Mouse (Mus musculus) erythroblast, adult 5-6 weeks (primary cell): Measurements from ENCODE around the gene Cyb561d2. TPM values are rescaled to one million over a fixed set of nuclear protein-coding genes. Genes with fewer than 3 reads are reported as not detected.

ENCODE experiments used
- ATAC-seq: replicated peaks from 2 replicates; pipeline ENCODE4 v1.8.0; 2016; ENCODE audit warnings: moderate number of reproducible peaks, mild to moderate bottlenecking, moderate TSS enrichment, inconsistent platforms; ENCODE audit not compliant: poor library complexity, low FRiP score, severe bottlenecking
- total RNA-seq, 2 experiments: library from RNA; stranded (forward) in 1 of 2; stranded (reverse) in 1 of 2; fragments of 150-400 nt in 1 of 2; fragments of 200-764, 138-1000 nt in 1 of 2; gene quantifications; 2 replicates each; pipeline versions ENCODE4 v1.2.3 to v1.2.4; 2015 to 2017; ENCODE audit warnings: low replicate concordance in 2 of 2

Cyb561d2 gene
- total RNA-seq, 2 experiments from 2014 or later = 6.7 to 7.5 TPM

DNA sequence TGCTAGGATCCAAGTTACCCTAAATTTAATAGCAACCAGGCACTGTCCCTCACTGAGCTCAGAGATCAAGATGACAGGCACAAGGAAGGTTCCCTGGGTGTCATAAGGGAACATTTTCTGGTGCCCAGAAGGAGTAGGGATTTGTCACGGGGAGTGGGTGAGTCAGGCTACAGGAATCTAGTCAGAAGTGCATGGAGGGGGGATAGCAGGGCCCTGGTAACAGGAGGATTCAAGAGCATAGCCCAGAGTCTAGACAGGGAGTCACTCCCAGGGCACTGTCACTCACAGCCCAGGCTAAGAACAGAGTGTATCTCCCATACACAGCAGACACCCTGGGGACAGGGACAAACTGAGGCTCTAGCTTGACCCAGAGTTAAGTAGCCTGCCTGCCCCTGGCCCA, 48.5 kb downstream of the Cyb561d2 start:
- ATAC-seq = no peak

DNA sequence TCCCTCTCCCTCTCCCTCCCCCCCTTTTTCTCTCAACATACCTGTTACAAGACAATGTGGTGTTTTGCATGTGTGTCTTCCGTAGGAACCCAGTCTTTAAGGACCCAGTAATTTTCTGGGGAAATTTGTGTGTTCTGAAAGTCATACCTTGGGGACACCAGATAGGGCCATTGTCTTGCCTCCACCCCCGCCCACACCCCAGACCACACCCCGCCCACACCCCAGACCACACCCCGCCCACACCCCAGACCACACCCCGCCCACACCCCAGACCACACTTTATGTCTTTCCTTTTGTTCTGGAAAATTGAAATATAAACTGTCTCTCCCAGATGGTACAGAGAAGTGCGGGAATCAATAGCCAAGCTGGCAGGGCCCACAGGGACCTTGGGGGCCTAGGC, 51.4 kb downstream of the Cyb561d2 start:
- ATAC-seq = no peak

DNA sequence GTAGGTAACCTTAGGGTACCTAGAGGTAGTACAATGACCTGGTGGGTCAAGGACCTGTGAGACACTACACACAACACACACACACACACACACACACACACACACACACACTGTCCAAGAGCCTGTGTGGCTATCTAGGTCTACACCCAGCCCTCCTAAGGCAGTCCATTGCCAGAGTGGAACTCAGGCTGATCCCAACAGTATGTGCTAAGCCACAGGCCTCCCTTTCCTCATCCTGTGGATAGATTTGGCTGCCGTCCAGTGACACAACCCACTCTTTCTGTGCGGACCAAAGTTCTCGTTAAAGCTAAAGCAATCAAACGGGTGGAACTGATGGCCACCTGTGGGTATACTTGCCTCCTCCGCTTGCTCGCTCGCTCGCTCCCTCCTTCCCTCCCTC, 51.8 kb downstream of the Cyb561d2 start:
- no peak for ATAC-seq

Other genes with a start within 250 kb of the Cyb561d2 start
- gene Cish, start 246.2 kb downstream of the Cyb561d2 start, total RNA-seq (2015; ENCODE audit: low replicate concordance) = 2.1 and 7.9 TPM in 2 replicates
- 2.0 and 4.7 TPM in 2 replicates for gene Cish, start 246.2 kb downstream of the Cyb561d2 start, total RNA-seq (2017; ENCODE audit: low replicate concordance)
- 2.7 TPM in 1 of 2 replicates, not detected in the other for gene Hemk1, start 203.8 kb downstream of the Cyb561d2 start, total RNA-seq (2015; ENCODE audit: low replicate concordance)
- gene Hemk1, start 203.8 kb downstream of the Cyb561d2 start, total RNA-seq (2017; ENCODE audit: low replicate concordance) = 0.94 and 5.2 TPM in 2 replicates
- gene 6430571L13Rik, start 201.6 kb downstream of the Cyb561d2 start, total RNA-seq (2015; ENCODE audit: low replicate concordance) = not detected in 2 replicates
- gene 6430571L13Rik, start 201.6 kb downstream of the Cyb561d2 start, total RNA-seq (2017; ENCODE audit: low replicate concordance) = not detected in 2 replicates
- gene Cacna2d2, start 142.6 kb downstream of the Cyb561d2 start, total RNA-seq (2015; ENCODE audit: low replicate concordance) = 0.63 TPM in 1 of 2 replicates, not detected in the other
- gene Cacna2d2, start 142.6 kb downstream of the Cyb561d2 start, total RNA-seq (2017; ENCODE audit: low replicate concordance) = not detected in 2 replicates
- 1.9 and 2.5 TPM in 2 replicates for gene Tmem115, start 8.2 kb downstream of the Cyb561d2 start, total RNA-seq (2015; ENCODE audit: low replicate concordance)
- gene Tmem115, start 8.2 kb downstream of the Cyb561d2 start, total RNA-seq (2017; ENCODE audit: low replicate concordance) = 5.9 and 6.0 TPM in 2 replicates
- 0.77 and 4.4 TPM in 2 replicates for gene Nprl2, start within 50 bp of the Cyb561d2 start, total RNA-seq (2015; ENCODE audit: low replicate concordance)
- 1.3 and 10.1 TPM in 2 replicates for gene Nprl2, start within 50 bp of the Cyb561d2 start, total RNA-seq (2017; ENCODE audit: low replicate concordance)
- gene Zmynd10, start 5.1 kb upstream of the Cyb561d2 start, total RNA-seq (2015; ENCODE audit: low replicate concordance) = not detected in 2 replicates
- not detected in 2 replicates for gene Zmynd10, start 5.1 kb upstream of the Cyb561d2 start, total RNA-seq (2017; ENCODE audit: low replicate concordance)
- 6.1 and 7.3 TPM in 2 replicates for gene Rassf1, start 9.4 kb upstream of the Cyb561d2 start, total RNA-seq (2015; ENCODE audit: low replicate concordance)
- 14.8 TPM in 2 replicates for gene Rassf1, start 9.4 kb upstream of the Cyb561d2 start, total RNA-seq (2017; ENCODE audit: low replicate concordance)
- gene Tusc2, start 21.1 kb upstream of the Cyb561d2 start, total RNA-seq (2015; ENCODE audit: low replicate concordance) = 6.7 and 8.3 TPM in 2 replicates
- gene Tusc2, start 21.1 kb upstream of the Cyb561d2 start, total RNA-seq (2017; ENCODE audit: low replicate concordance) = 4.7 and 5.3 TPM in 2 replicates
- 1.9 and 2.7 TPM in 2 replicates for gene Hyal2, start 25.8 kb upstream of the Cyb561d2 start, total RNA-seq (2015; ENCODE audit: low replicate concordance)
- gene Hyal2, start 25.8 kb upstream of the Cyb561d2 start, total RNA-seq (2017; ENCODE audit: low replicate concordance) = 3.9 and 4.9 TPM in 2 replicates
- gene Hyal1, start 34.7 kb upstream of the Cyb561d2 start, total RNA-seq (2015; ENCODE audit: low replicate concordance) = 2.7 and 9.8 TPM in 2 replicates
- gene Hyal1, start 34.7 kb upstream of the Cyb561d2 start, total RNA-seq (2017; ENCODE audit: low replicate concordance) = 4.2 and 7.4 TPM in 2 replicates
- 13.4 and 20.2 TPM in 2 replicates for gene Naa80, start 36.7 kb upstream of the Cyb561d2 start, total RNA-seq (2015; ENCODE audit: low replicate concordance)
- gene Naa80, start 36.7 kb upstream of the Cyb561d2 start, total RNA-seq (2017; ENCODE audit: low replicate concordance) = 9.5 and 17.9 TPM in 2 replicates
- gene Hyal3, start 38.6 kb upstream of the Cyb561d2 start, total RNA-seq (2015; ENCODE audit: low replicate concordance) = 2.3 and 2.9 TPM in 2 replicates
- 1.1 and 1.4 TPM in 2 replicates for gene Hyal3, start 38.6 kb upstream of the Cyb561d2 start, total RNA-seq (2017; ENCODE audit: low replicate concordance)
- 207 and 270 TPM in 2 replicates for gene Ifrd2, start 45.4 kb upstream of the Cyb561d2 start, total RNA-seq (2015; ENCODE audit: low replicate concordance)
- gene Ifrd2, start 45.4 kb upstream of the Cyb561d2 start, total RNA-seq (2017; ENCODE audit: low replicate concordance) = 204 and 217 TPM in 2 replicates
- gene Sema3b, start 67.0 kb upstream of the Cyb561d2 start, total RNA-seq (2015; ENCODE audit: low replicate concordance) = not detected in 2 replicates
- gene Sema3b, start 67.0 kb upstream of the Cyb561d2 start, total RNA-seq (2017; ENCODE audit: low replicate concordance) = not detected in 2 replicates
- gene Gnai2, start 93.2 kb upstream of the Cyb561d2 start, total RNA-seq (2015; ENCODE audit: low replicate concordance) = 183 and 189 TPM in 2 replicates
- 162 and 183 TPM in 2 replicates for gene Gnai2, start 93.2 kb upstream of the Cyb561d2 start, total RNA-seq (2017; ENCODE audit: low replicate concordance)
- not detected in 2 replicates for gene Slc38a3, start 127.3 kb upstream of the Cyb561d2 start, total RNA-seq (2015; ENCODE audit: low replicate concordance)
- gene Slc38a3, start 127.3 kb upstream of the Cyb561d2 start, total RNA-seq (2017; ENCODE audit: low replicate concordance) = not detected in 2 replicates
- not detected in 2 replicates for gene Gnat1, start 137.5 kb upstream of the Cyb561d2 start, total RNA-seq (2015; ENCODE audit: low replicate concordance)
- not detected in 2 replicates for gene Gnat1, start 137.5 kb upstream of the Cyb561d2 start, total RNA-seq (2017; ENCODE audit: low replicate concordance)
- not detected in 2 replicates for gene Sema3f, start 168.3 kb upstream of the Cyb561d2 start, total RNA-seq (2015; ENCODE audit: low replicate concordance)
- gene Sema3f, start 168.3 kb upstream of the Cyb561d2 start, total RNA-seq (2017; ENCODE audit: low replicate concordance) = not detected in 2 replicates
- 204 and 296 TPM in 2 replicates for gene Rbm5, start 228.8 kb upstream of the Cyb561d2 start, total RNA-seq (2015; ENCODE audit: low replicate concordance)
- 507 and 635 TPM in 2 replicates for gene Rbm5, start 228.8 kb upstream of the Cyb561d2 start, total RNA-seq (2017; ENCODE audit: low replicate concordance)